Mouse (Mus musculus) hematopoietic stem cell, adult 5-6 weeks (primary cell): ENCODE data around the gene Sh2d2a. TPM values are rescaled to one million over a fixed set of nuclear protein-coding genes. Genes with fewer than 3 reads are reported as not detected.
A peak's percentile ranks its signal among the peaks of the same experiment; 100 is the strongest.
"Not testable (repeated sequence)": the region's sequence is repeated elsewhere in the genome, so short reads cannot be mapped to it uniquely, and the experiment has no call there.

ENCODE experiments used
- ATAC-seq, 2 experiments: fragments of 125-278 bp in 1 of 2; replicated peaks in 1 of 2; 2 replicates each; pipeline ENCODE4 v1.8.0; 2016 to 2017; ENCODE audit warnings: inconsistent platforms in 2 of 2, mild to moderate bottlenecking in 2 of 2, moderate number of reproducible peaks in 2 of 2, low read depth in 1 of 2, moderate TSS enrichment in 1 of 2; ENCODE audit not compliant: low FRiP score in 2 of 2, poor library complexity in 2 of 2, severe bottlenecking in 2 of 2, insufficient read depth in 1 of 2, low TSS enrichment in 1 of 2
- total RNA-seq: library from RNA; stranded (forward); fragments of 172-1452, 232-1000 nt; gene quantifications from 2 replicates; pipeline ENCODE4 v1.2.3, GENCODE M21; 2017

Gene Sh2d2a
- total RNA-seq, 1 experiment from 2014 or later = 0.74 TPM

GRCm38 (mm10) chr3:87899776-87900175 lies 53.2 kb downstream of the Sh2d2a start:
- no peak for ATAC-seq

- peak; percentile 74 for ATAC-seq
These were observed 54.6 kb downstream of the Sh2d2a start for GRCm38 (mm10) chr3:87901036-87901624.

- ATAC-seq = not testable (repeated sequence)
These were observed 55.4 kb downstream of the Sh2d2a start for GRCm38 (mm10) chr3:87901959-87902358.

GRCm38 (mm10) chr3:87903821-87904220 lies 57.3 kb downstream of the Sh2d2a start:
- no peak for ATAC-seq

Other genes with a start within 250 kb of the Sh2d2a start
- 8.5 and 15.1 TPM in 2 replicates for gene Arhgef11, start 229.2 kb upstream of the Sh2d2a start, total RNA-seq
- gene Lrrc71, start 98.1 kb upstream of the Sh2d2a start, total RNA-seq = 0.06 and 0.40 TPM in 2 replicates
- gene Ntrk1, start 51.6 kb upstream of the Sh2d2a start, total RNA-seq = not detected in 2 replicates
- 0.50 and 0.79 TPM in 2 replicates for gene Insrr, start 49.8 kb upstream of the Sh2d2a start, total RNA-seq
- 17.9 and 24.6 TPM in 2 replicates for gene Pear1, start 22.4 kb upstream of the Sh2d2a start, total RNA-seq
- gene Prcc, start 38.9 kb downstream of the Sh2d2a start, total RNA-seq = 35.7 and 40.0 TPM in 2 replicates
- gene Hdgf, start 59.6 kb downstream of the Sh2d2a start, total RNA-seq = 274 and 430 TPM in 2 replicates
- gene Mrpl24, start 72.8 kb downstream of the Sh2d2a start, total RNA-seq = 85.4 and 172 TPM in 2 replicates
- 52.1 and 61.4 TPM in 2 replicates for gene Isg20l2, start 83.6 kb downstream of the Sh2d2a start, total RNA-seq
- gene Rrnad1, start 84.0 kb downstream of the Sh2d2a start, total RNA-seq = 15.7 and 15.9 TPM in 2 replicates
- gene Crabp2, start 101.9 kb downstream of the Sh2d2a start, total RNA-seq = not detected in 2 replicates
- gene Nes, start 124.3 kb downstream of the Sh2d2a start, total RNA-seq = 0.35 and 0.88 TPM in 2 replicates
- gene Bcan, start 153.5 kb downstream of the Sh2d2a start, total RNA-seq = not detected in 2 replicates
- gene Hapln2, start 180.8 kb downstream of the Sh2d2a start, total RNA-seq = not detected in 2 replicates
- 32.5 and 45.3 TPM in 2 replicates for gene Gpatch4, start 196.4 kb downstream of the Sh2d2a start, total RNA-seq
- 37.1 and 45.2 TPM in 2 replicates for gene Naxe, start 211.7 kb downstream of the Sh2d2a start, total RNA-seq
- not detected in 2 replicates for gene Ttc24, start 231.5 kb downstream of the Sh2d2a start, total RNA-seq
- 12.1 and 15.8 TPM in 2 replicates for gene Iqgap3, start 235.2 kb downstream of the Sh2d2a start, total RNA-seq